ENCODE assay signal across 11 mouse cellular contexts in the genomic region with DNA sequence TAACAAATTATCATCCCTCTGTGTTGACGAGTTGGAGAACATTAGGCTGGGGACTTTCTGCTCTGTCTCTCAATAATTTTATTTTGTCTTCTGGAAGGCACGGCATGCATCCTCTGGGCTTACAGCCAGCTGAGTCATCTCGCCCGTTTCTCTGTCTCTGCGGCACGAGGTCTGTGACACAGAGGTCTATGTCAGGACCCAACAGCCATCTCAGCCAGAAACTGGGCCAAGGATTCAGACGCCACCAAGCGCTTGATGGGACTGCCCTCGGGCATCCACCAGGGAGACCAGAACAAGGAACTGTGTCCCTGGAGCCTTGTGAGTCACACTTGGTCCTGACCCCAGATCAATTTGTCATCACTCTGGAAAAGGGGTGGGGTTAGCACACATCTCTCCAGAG.
A peak's percentile ranks its signal among the peaks of the same experiment; 100 is the strongest.
DNase-seq lines count a peak whose midpoint lies in the region; ATAC-seq and TF ChIP-seq lines count a peak whose summit lies in the region.
"Had no signal": no experiment of that assay in that cellular context is flagged by ENCODE, and none has a peak within 500 bp of the region (broad histone marks: within the 10 kb centered on the region; RNA-seq: fewer than 3 reads in every experiment).

No protein-coding gene starts in this region.

- peak; percentile 68 for DNase-seq in layer of hippocampus, adult 11-12 months (ENCODE audit: low spot score)
- DNase-seq in layer of hippocampus, postnatal 14 days (ENCODE audit: low spot score in 2 of 2) = no peak
- peak; percentile 94 for DNase-seq in adrenal gland, postnatal 14 days
- peak; percentile 30 to 34 for DNase-seq in gastrocnemius, postnatal 4 days (ENCODE audit: low spot score in 2 of 2)
- peak; percentile 45 for DNase-seq in lung, postnatal 0 days (ENCODE audit: low spot score)
- peak; percentile 38 to 64 for DNase-seq in urinary bladder, postnatal 36 days (ENCODE audit: low spot score in 2 of 2)
- DNase-seq in thymus, postnatal 14 days = no peak

- H3K4me2 ChIP-seq in lung, postnatal 0 days (replicated peaks; ENCODE audit: low read depth, low read length) = no peak overlapping the region
- H3K4me2 ChIP-seq in forebrain, embryonic 16.5 days (ENCODE audit: low read length) = no peak overlapping the region
- H3K4me2 ChIP-seq: embryonic facial prominence, embryonic 15.5 days; limb, embryonic 12.5 days had no signal

- no peak overlapping the region for H3K27ac ChIP-seq in lung, postnatal 0 days (ENCODE audit: low read length)
- H3K27ac ChIP-seq in forebrain, embryonic 16.5 days (ENCODE audit: low read length) = no peak overlapping the region
- H3K27ac ChIP-seq: embryonic facial prominence, embryonic 15.5 days; limb, embryonic 12.5 days had no signal

- WGBS in lung, postnatal 0 days = 61% methylated on average over 9 of the region's 9 CpGs
- 84% methylated on average over 9 of the region's 9 CpGs for WGBS in forebrain, embryonic 16.5 days

- 0 out of 2 replicates have a peak, but pooled peaks have one; percentile 9 for TF ChIP-seq CTCF in lung, postnatal 0 days (IDR thresholded peaks at IDR 0.05)

- H3K36me3 ChIP-seq in lung, postnatal 0 days (ENCODE audit: insufficient read depth, low read length) = no peaks in the 10 kb centered on the region
- H3K36me3 ChIP-seq in forebrain, embryonic 16.5 days (ENCODE audit: control insufficient read depth, insufficient read depth) = no peaks in the 10 kb centered on the region
- H3K36me3 ChIP-seq: embryonic facial prominence, embryonic 15.5 days; G1E; limb, embryonic 12.5 days had no signal

- no peak overlapping the region for H3K4me3 ChIP-seq in lung, postnatal 0 days (ENCODE audit: low read depth, low read length)
- H3K4me3 ChIP-seq in forebrain, embryonic 16.5 days (replicated peaks; ENCODE audit: low read length) = no peak overlapping the region
- H3K4me3 ChIP-seq: embryonic facial prominence, embryonic 15.5 days; limb, embryonic 12.5 days had no signal

- no peaks in the 10 kb centered on the region for H3K27me3 ChIP-seq in lung, postnatal 0 days (replicated peaks; ENCODE audit: insufficient read depth, low read length)
- no peaks in the 10 kb centered on the region for H3K27me3 ChIP-seq in forebrain, embryonic 16.5 days (replicated peaks; ENCODE audit: control insufficient read depth, insufficient read depth, low read length)
- H3K27me3 ChIP-seq: embryonic facial prominence, embryonic 15.5 days; limb, embryonic 12.5 days had no signal

- peak; percentile 51 for ATAC-seq in lung, postnatal 0 days
- ATAC-seq in forebrain, embryonic 16.5 days = no peak

- peaks cover 3% of the 10 kb centered on the region; the same call in 1 of the 2 replicates for H3K4me1 ChIP-seq in lung, postnatal 0 days (ENCODE audit: insufficient read depth, low read depth, low read length)
- peaks cover 11% of the 10 kb centered on the region; the same call in 1 of the 2 replicates for H3K4me1 ChIP-seq in forebrain, embryonic 16.5 days (replicated peaks; ENCODE audit: control insufficient read depth, insufficient read depth, low read length)

- H3K9ac ChIP-seq in lung, postnatal 0 days (replicated peaks; ENCODE audit: low read depth) = no peak overlapping the region
- H3K9ac ChIP-seq in forebrain, embryonic 16.5 days (replicated peaks; ENCODE audit: low read depth, low read length) = no peak overlapping the region
- H3K9ac ChIP-seq: embryonic facial prominence, embryonic 15.5 days; limb, embryonic 12.5 days had no signal

- no peaks in the 10 kb centered on the region for H3K9me3 ChIP-seq in lung, postnatal 0 days (ENCODE audit: low read length)
- H3K9me3 ChIP-seq in forebrain, embryonic 16.5 days (ENCODE audit: control insufficient read depth, low read length) = no peaks in the 10 kb centered on the region
- H3K9me3 ChIP-seq: embryonic facial prominence, embryonic 15.5 days had no signal

- no peak for TF ChIP-seq EP300 in lung, postnatal 0 days (IDR thresholded peaks at IDR 0.05)

Comparison
In these comparisons a context has a peak if more than half of its experiments do, and no peak if none do; other contexts are left out.
1. DNase-seq: peak in layer of hippocampus, adult 11-12 months (single experiment), adrenal gland, postnatal 14 days (single experiment), gastrocnemius, postnatal 4 days (2 of 2), lung, postnatal 0 days (single experiment) and urinary bladder, postnatal 36 days (2 of 2); none in layer of hippocampus, postnatal 14 days (0 of 2) and thymus, postnatal 14 days (single experiment).